Mouse (Mus musculus): ENCODE data around the gene Cep19. TPM values are rescaled to one million over a fixed set of nuclear protein-coding genes. Genes with fewer than 3 reads are reported as not detected.

Gene Cep19
- polyA plus RNA-seq, 1 experiment from 2014 or later = 46.5 TPM

DNA sequence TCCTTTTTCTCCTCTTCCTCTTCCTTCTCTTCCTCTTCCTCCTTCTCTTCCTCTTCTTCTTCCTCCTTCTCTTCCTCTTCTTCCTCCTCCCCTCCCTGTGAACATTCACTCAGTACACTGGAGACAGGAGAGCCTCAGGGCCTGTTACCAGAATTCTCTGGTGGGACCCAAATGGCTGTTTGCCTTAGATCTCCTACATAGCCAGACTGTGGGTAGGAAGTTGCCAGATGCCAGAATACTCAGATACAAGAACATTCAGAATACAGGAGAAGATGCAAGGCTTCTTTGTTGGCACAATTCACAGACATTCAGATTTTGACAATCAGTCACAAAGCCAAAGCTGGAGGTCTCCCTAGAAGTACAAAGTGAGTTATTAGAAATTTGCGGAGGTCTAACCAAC is 39.4 kb downstream of the Cep19 start:
- H3K4me2 ChIP-seq (ENCODE audit: low read depth, low read length) = no peak overlapping the region
- no peak for DNase-seq (ENCODE audit: low spot score)
- WGBS = 81% methylated on average over 1 of the region's 1 CpGs

DNA sequence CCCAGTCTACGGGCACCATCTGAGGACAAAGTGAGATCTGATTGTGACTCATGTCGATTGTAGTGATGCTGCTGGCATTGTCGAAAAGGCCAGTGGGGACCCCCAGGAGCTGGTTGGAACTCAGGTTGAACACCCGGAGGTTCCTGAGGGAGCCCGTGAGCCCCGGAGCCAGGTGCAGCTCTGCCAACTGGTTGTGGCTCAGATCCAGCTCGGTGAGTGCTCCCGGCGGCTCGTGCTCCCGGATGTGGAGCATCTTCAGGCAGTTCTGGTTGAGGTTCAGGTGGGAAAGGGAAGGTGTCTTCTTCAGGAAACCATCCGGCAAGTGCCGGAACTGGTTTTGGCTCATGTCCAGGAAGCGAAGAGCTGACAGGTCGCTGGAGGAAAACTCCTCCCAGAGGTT is 44.2 kb downstream of the Cep19 start:
- Histone ChIP-seq H3K9me3 (replicated peaks; ENCODE audit: control insufficient read depth, low read length) (0 out of 2 replicates have a peak, but pooled peaks cover 4% of the 10 kb centered on the region), H3K4me3 (ENCODE audit: low read depth, low read length) (no peak overlapping the region), H3K4me1 (ENCODE audit: control insufficient read depth, insufficient read depth, low read length) (no peaks in the 10 kb centered on the region), H3K27ac (replicated peaks; ENCODE audit: low read depth, low read length) (no peak overlapping the region), H3K36me3 (replicated peaks; ENCODE audit: control insufficient read depth, insufficient read depth, low read depth, low read length) (no peaks in the 10 kb centered on the region), H3K9ac (replicated peaks; ENCODE audit: low read length) (no peak overlapping the region), H3K4me2 (ENCODE audit: low read depth, low read length) (no peak overlapping the region), H3K27me3 (ENCODE audit: control insufficient read depth, insufficient read depth, low read length) (no peaks in the 10 kb centered on the region)
- ATAC-seq (replicated peaks; ENCODE audit: insufficient number of reproducible peaks, low FRiP score, low TSS enrichment, low read depth) (no peak), DNase-seq (ENCODE audit: low spot score) (no peak)
- WGBS = 96% methylated on average over 15 of the region's 15 CpGs

More for the DNA sequence above, 39.4 kb downstream of the Cep19 start:
- Histone ChIP-seq H3K36me3 (replicated peaks; ENCODE audit: control insufficient read depth, insufficient read depth, low read depth, low read length) (no peaks in the 10 kb centered on the region), H3K4me1 (ENCODE audit: control insufficient read depth, insufficient read depth, low read length) (no peaks in the 10 kb centered on the region), H3K4me3 (ENCODE audit: low read depth, low read length) (no peak overlapping the region), H3K27me3 (ENCODE audit: control insufficient read depth, insufficient read depth, low read length) (no peaks in the 10 kb centered on the region), H3K9ac (replicated peaks; ENCODE audit: low read length) (no peak overlapping the region), H3K9me3 (replicated peaks; ENCODE audit: control insufficient read depth, low read length) (0 out of 2 replicates have a peak, but pooled peaks cover 4% of the 10 kb centered on the region), H3K27ac (replicated peaks; ENCODE audit: low read depth, low read length) (no peak overlapping the region)
- ATAC-seq (replicated peaks; ENCODE audit: insufficient number of reproducible peaks, low FRiP score, low TSS enrichment, low read depth) = no peak

DNA sequence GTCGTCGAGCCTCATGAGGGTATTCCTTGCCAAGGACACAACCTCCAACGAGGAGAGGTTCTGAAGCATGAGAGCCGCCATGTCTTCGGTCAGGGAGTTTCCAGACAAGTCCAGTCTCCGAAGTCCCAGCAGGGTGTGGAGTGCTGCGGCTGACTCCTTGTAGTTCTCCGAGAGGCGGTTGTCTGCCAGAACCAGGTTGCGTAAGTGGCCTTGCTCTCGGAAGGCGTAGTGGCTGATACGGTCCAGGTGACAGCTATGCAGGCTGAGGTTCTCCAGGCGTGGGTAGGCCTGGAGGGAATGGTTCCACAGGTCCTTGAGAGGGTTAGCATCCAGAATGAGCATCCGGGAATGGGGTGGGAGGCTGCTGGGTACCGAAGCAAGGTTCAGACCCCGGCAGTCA is 45.0 kb downstream of the Cep19 start:
- Histone ChIP-seq H3K9ac (replicated peaks; ENCODE audit: low read length) (no peak overlapping the region), H3K4me2 (ENCODE audit: low read depth, low read length) (no peak overlapping the region), H3K36me3 (replicated peaks; ENCODE audit: control insufficient read depth, insufficient read depth, low read depth, low read length) (no peaks in the 10 kb centered on the region), H3K4me1 (ENCODE audit: control insufficient read depth, insufficient read depth, low read length) (no peaks in the 10 kb centered on the region), H3K9me3 (replicated peaks; ENCODE audit: control insufficient read depth, low read length) (0 out of 2 replicates have a peak, but pooled peaks cover 4% of the 10 kb centered on the region), H3K27ac (replicated peaks; ENCODE audit: low read depth, low read length) (no peak overlapping the region), H3K4me3 (ENCODE audit: low read depth, low read length) (no peak overlapping the region), H3K27me3 (ENCODE audit: control insufficient read depth, insufficient read depth, low read length) (no peaks in the 10 kb centered on the region)
- WGBS = 92% methylated on average over 17 of the region's 17 CpGs
- no peak for DNase-seq (ENCODE audit: low spot score)
- no peak for ATAC-seq (replicated peaks; ENCODE audit: insufficient number of reproducible peaks, low FRiP score, low TSS enrichment, low read depth)

DNA sequence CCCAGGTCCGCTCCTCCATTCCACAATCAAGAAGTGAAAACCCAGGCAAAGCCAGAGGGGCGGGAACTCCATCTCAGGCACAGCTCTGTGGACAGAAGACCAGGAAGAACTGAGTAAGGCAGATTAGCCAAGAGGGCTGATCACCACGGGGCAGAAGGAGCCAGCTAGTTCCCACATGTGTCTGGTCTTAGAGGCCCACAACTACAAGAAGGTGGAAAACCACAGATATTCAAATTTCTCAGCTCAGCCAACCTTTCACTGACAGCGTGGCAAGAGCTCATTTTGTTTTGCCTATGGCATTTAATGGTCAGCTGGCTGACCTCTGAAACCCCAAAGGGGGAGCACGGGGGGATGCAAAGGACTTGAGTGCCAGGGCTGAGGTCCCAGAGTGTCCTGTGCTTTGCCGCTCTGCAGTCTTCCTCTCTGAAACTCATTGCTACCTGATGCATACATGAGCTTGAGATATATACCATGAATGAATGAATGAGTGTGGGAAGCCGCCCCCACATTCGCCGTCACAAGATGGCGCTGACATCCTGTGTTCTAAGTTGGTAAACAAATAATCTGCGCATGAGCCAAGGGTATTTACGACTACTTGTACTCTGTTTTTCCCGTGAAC is 48.1 kb downstream of the Cep19 start:
- Histone ChIP-seq H3K36me3 (replicated peaks; ENCODE audit: control insufficient read depth, insufficient read depth, low read depth, low read length) (no peaks in the 10 kb centered on the region), H3K4me2 (ENCODE audit: low read depth, low read length) (no peak overlapping the region), H3K4me3 (ENCODE audit: low read depth, low read length) (no peak overlapping the region), H3K27me3 (ENCODE audit: control insufficient read depth, insufficient read depth, low read length) (no peaks in the 10 kb centered on the region), H3K9me3 (replicated peaks; ENCODE audit: control insufficient read depth, low read length) (0 out of 2 replicates have a peak, but pooled peaks cover 4% of the 10 kb centered on the region), H3K9ac (replicated peaks; ENCODE audit: low read length) (no peak overlapping the region; the same call in 1 of the 2 replicates), H3K4me1 (ENCODE audit: control insufficient read depth, insufficient read depth, low read length) (no peaks in the 10 kb centered on the region), H3K27ac (replicated peaks; ENCODE audit: low read depth, low read length) (no peak overlapping the region)
- no peak for ATAC-seq (replicated peaks; ENCODE audit: insufficient number of reproducible peaks, low FRiP score, low TSS enrichment, low read depth)
- DNase-seq (ENCODE audit: low spot score) = no peak
- 67% methylated on average over 10 of the region's 13 CpGs for WGBS

DNA sequence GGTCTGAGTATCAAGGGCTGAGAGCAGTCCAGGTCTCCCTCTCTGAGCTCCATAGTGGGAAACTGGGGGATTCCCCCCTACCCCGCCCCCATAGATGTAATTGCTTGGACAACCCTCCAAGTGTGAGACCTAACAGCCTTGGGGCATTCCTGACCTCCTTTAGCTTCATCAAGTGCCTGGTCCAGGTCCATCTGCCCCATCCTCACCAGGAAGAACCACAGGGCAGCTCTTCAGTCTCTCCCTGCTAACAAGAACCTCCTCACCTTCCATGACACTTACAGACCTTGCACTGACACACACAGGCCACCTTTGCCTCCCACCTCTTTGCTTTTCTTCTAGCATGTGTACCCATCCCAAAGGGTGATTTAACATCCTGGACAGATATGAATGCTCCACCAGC is 54.4 kb downstream of the Cep19 start:
- no peak overlapping the region for H3K9ac ChIP-seq (replicated peaks; ENCODE audit: low read length)
- H3K27me3 ChIP-seq (ENCODE audit: control insufficient read depth, insufficient read depth, low read length) = no peaks in the 10 kb centered on the region
- no peaks in the 10 kb centered on the region for H3K9me3 ChIP-seq (replicated peaks; ENCODE audit: control insufficient read depth, low read length)
- H3K27ac ChIP-seq (replicated peaks; ENCODE audit: low read depth, low read length) = no peak overlapping the region
- no peak overlapping the region for H3K4me2 ChIP-seq (ENCODE audit: low read depth, low read length)
- no peak overlapping the region for H3K4me3 ChIP-seq (ENCODE audit: low read depth, low read length)
- ATAC-seq (replicated peaks; ENCODE audit: insufficient number of reproducible peaks, low FRiP score, low TSS enrichment, low read depth) (no peak), DNase-seq (ENCODE audit: low spot score) (no peak)
- WGBS = 81% methylated on average over 1 of the region's 1 CpGs
- no peaks in the 10 kb centered on the region for H3K4me1 ChIP-seq (ENCODE audit: control insufficient read depth, insufficient read depth, low read length)
- no peaks in the 10 kb centered on the region for H3K36me3 ChIP-seq (replicated peaks; ENCODE audit: control insufficient read depth, insufficient read depth, low read depth, low read length)

DNA sequence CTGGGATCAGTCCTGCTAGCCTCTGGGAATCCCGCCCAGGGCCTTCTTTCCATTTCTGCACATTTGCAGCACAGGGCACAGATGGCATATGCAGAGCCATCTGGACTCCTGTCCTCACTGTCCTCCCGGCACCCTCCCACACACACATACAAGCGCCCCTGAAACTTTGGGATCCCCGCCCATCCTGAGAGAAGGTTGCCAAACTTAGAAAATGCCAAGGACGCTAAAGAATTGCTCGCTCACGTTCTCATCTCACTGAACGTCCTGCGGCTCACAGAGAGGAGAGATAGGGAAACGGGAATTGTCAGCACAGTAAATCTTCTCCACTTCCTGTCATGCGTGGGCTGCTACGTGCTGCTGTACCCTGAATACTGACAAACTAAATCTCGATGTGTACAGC is 54.8 kb downstream of the Cep19 start:
- no peak for DNase-seq (ENCODE audit: low spot score)
- WGBS = 81% methylated on average over 13 of the region's 13 CpGs
- H3K4me3 ChIP-seq (ENCODE audit: low read depth, low read length) = no peak overlapping the region
- no peaks in the 10 kb centered on the region for H3K36me3 ChIP-seq (replicated peaks; ENCODE audit: control insufficient read depth, insufficient read depth, low read depth, low read length)
- H3K4me1 ChIP-seq (ENCODE audit: control insufficient read depth, insufficient read depth, low read length) = no peaks in the 10 kb centered on the region
- no peak overlapping the region for H3K9ac ChIP-seq (replicated peaks; ENCODE audit: low read length)
- H3K27me3 ChIP-seq (ENCODE audit: control insufficient read depth, insufficient read depth, low read length) = no peaks in the 10 kb centered on the region
- no peak overlapping the region for H3K27ac ChIP-seq (replicated peaks; ENCODE audit: low read depth, low read length)
- H3K4me2 ChIP-seq (ENCODE audit: low read depth, low read length) = no peak overlapping the region
- no peak for ATAC-seq (replicated peaks; ENCODE audit: insufficient number of reproducible peaks, low FRiP score, low TSS enrichment, low read depth)
- H3K9me3 ChIP-seq (replicated peaks; ENCODE audit: control insufficient read depth, low read length) = no peaks in the 10 kb centered on the region

DNA sequence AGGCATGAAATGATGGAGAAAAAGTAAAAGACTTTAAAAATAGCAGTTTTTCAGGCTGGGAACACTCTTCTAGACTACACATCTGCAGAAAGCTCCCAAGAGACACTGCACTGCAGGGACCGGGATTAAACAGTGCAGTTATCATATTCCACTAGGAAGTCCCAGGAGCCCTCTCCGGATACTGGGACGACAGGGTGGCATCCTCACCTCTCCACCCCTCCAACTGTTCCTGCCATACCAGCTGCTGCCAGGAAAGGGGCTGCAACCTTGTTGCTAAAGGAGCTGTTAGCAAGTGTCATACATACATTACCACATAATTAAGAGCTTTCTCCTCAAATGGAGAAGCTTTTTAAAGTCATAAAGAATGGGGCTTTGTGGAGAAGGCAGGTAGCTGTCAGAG is 57.1 kb downstream of the Cep19 start:
- ATAC-seq (replicated peaks; ENCODE audit: insufficient number of reproducible peaks, low FRiP score, low TSS enrichment, low read depth) (no peak), DNase-seq (ENCODE audit: low spot score) (no peak)
- Histone ChIP-seq H3K9me3 (replicated peaks; ENCODE audit: control insufficient read depth, low read length) (no peaks in the 10 kb centered on the region), H3K9ac (replicated peaks; ENCODE audit: low read length) (no peak overlapping the region), H3K27ac (replicated peaks; ENCODE audit: low read depth, low read length) (no peak overlapping the region), H3K36me3 (replicated peaks; ENCODE audit: control insufficient read depth, insufficient read depth, low read depth, low read length) (no peaks in the 10 kb centered on the region), H3K4me1 (ENCODE audit: control insufficient read depth, insufficient read depth, low read length) (no peaks in the 10 kb centered on the region), H3K27me3 (ENCODE audit: control insufficient read depth, insufficient read depth, low read length) (no peaks in the 10 kb centered on the region), H3K4me3 (ENCODE audit: low read depth, low read length) (no peak overlapping the region), H3K4me2 (ENCODE audit: low read depth, low read length) (no peak overlapping the region)
- 62% methylated on average over 3 of the region's 3 CpGs for WGBS

DNA sequence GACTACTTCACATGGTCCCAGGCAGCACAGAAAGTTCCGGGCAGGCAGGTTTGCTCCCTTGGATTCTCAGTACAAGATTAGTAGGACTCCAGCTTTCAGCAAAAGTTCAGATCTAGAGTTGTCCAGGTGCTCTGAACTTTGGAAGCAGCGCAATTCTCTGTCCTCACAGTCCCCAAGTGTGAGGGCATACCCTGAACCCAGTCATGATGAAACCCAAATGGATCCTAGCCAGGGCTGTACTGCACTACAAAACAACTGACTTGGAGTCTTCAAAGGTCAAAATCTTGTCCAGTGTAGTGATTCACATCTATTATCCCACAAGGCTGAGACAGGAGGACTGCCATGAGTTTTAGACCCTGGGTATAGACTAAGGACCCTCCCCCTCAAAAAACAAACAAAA is 57.8 kb downstream of the Cep19 start:
- H3K27ac ChIP-seq (replicated peaks; ENCODE audit: low read depth, low read length) = no peak overlapping the region
- ATAC-seq (replicated peaks; ENCODE audit: insufficient number of reproducible peaks, low FRiP score, low TSS enrichment, low read depth) (no peak), DNase-seq (ENCODE audit: low spot score) (no peak)
- H3K9me3 ChIP-seq (replicated peaks; ENCODE audit: control insufficient read depth, low read length) = no peaks in the 10 kb centered on the region
- no peaks in the 10 kb centered on the region for H3K4me1 ChIP-seq (ENCODE audit: control insufficient read depth, insufficient read depth, low read length)
- no peak overlapping the region for H3K9ac ChIP-seq (replicated peaks; ENCODE audit: low read length)
- no peaks in the 10 kb centered on the region for H3K36me3 ChIP-seq (replicated peaks; ENCODE audit: control insufficient read depth, insufficient read depth, low read depth, low read length)
- no peak overlapping the region for H3K4me2 ChIP-seq (ENCODE audit: low read depth, low read length)
- no peak overlapping the region for H3K4me3 ChIP-seq (ENCODE audit: low read depth, low read length)
- no peaks in the 10 kb centered on the region for H3K27me3 ChIP-seq (ENCODE audit: control insufficient read depth, insufficient read depth, low read length)
- 93% methylated on average over 2 of the region's 2 CpGs for WGBS

Data from embryonic facial prominence, embryonic 11.5 days (tissue).